Mouse (Mus musculus) forebrain, embryonic 10.5 days (tissue): Measurements from ENCODE around the gene Slc37a1. TPM values are rescaled to one million over a fixed set of nuclear protein-coding genes. Genes with fewer than 3 reads are reported as not detected.
A peak's percentile ranks its signal among the peaks of the same experiment; 100 is the strongest.

ENCODE experiments used
- DNase-seq: peaks from one replicate; pipeline ENCODE4 v3.0.0-alpha.2; 2017; ENCODE audit warnings: low spot score; ENCODE audit errors: extremely low spot score
- H3K27ac ChIP-seq: fragments of 300-500 bp; sonication (generic); 2 replicates; pipeline ENCODE4 v1.5.1; 2016; ENCODE audit warnings: mild to moderate bottlenecking
- H3K27me3 ChIP-seq: fragments of 300-500 bp; sonication (generic); 2 replicates; pipeline ENCODE4 v1.6.1; 2016; ENCODE audit warnings: mild to moderate bottlenecking; ENCODE audit not compliant: poor library complexity, severe bottlenecking
- H3K36me3 ChIP-seq: fragments of 300-500 bp; sonication (generic); replicated peaks from 2 replicates; pipeline ENCODE4 v1.6.1; 2016; ENCODE audit warnings: mild to moderate bottlenecking, moderate library complexity
- H3K4me1 ChIP-seq: fragments of 300-500 bp; sonication (generic); 2 replicates; pipeline ENCODE4 v1.6.1; 2016
- H3K4me3 ChIP-seq: fragments of 300-500 bp; sonication (generic); 2 replicates; pipeline ENCODE4 v1.5.1; 2016; ENCODE audit warnings: mild to moderate bottlenecking, moderate library complexity
- H3K9me3 ChIP-seq: fragments of 300-500 bp; sonication (generic); 2 replicates; pipeline ENCODE4 v1.6.1; 2016; ENCODE audit warnings: mild to moderate bottlenecking, moderate library complexity
- WGBS: fragments of 180-500 bp; shearing (Covaris S2); methylation state at CpG from one replicate; pipeline ENCODE4 v1.1.7; 2016; 5-methylcytosine and 5-hydroxymethylcytosine counted together
- polyA plus RNA-seq: library from polyadenylated mRNA; unstranded; fragments of >200 nt; fragmentation: Nextera tagmentation; extraction: Ambion mirVana; gene quantifications from 2 replicates; pipeline ENCODE4 v1.2.1, GENCODE M21; 2016

Gene Slc37a1
- 4.5 and 6.7 TPM in 2 replicates for polyA plus RNA-seq

- no peak within 1 kb of the TSS for H3K27ac ChIP-seq
- no peak for DNase-seq
- H3K36me3 ChIP-seq = no peaks in the 10 kb centered on the region
- H3K9me3 ChIP-seq = no peaks in the 10 kb centered on the region
- H3K4me3 ChIP-seq = no peak within 1 kb of the TSS
- no peaks in the 10 kb centered on the region for H3K27me3 ChIP-seq
- WGBS = 97% methylated on average over 1 of the region's 1 CpGs
- H3K4me1 ChIP-seq = peaks cover 24% of the 10 kb centered on the region
These were observed at the start of gene Slc37a1 for GRCm38 (mm10) chr17:31286492-31286891. TSS of gene Slc37a1 (plus strand) at chr17:31286792.

GRCm38 (mm10) chr17:31238234-31239020 is 48.2 kb upstream of the Slc37a1 start:
- Histone ChIP-seq H3K4me1 (no peaks in the 10 kb centered on the region), H3K27me3 (no peaks in the 10 kb centered on the region), H3K4me3 (no peak overlapping the region), H3K27ac (no peak overlapping the region), H3K9me3 (no peaks in the 10 kb centered on the region), H3K36me3 (no peaks in the 10 kb centered on the region)
- WGBS = 79% methylated on average over 7 of the region's 7 CpGs
- no peak for DNase-seq

- no peak for DNase-seq
- H3K4me3 ChIP-seq = no peak overlapping the region
- WGBS = 89% methylated on average over 8 of the region's 8 CpGs
These were observed 45.4 kb upstream of the Slc37a1 start for GRCm38 (mm10) chr17:31241156-31241555.

DNA sequence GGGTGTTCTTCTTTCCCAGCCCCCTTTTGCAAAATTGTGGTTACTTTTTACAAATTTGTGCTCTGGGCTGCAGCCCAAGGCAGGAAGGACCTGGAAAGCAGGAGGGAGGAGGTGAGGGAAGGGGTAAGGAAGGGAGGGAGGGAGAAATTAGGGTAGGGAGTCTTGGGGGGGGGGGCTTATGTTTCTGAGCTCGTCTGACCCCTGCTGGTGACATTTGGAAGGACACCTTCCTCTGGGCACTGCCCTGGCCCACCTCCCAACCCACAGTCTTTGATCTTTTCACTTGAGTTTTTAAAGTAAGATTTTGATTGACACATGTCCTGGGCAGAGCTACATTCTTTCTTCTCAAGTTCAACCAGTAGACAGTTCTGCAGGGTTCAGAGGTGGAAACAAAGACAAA is 43.8 kb upstream of the Slc37a1 start:
- no peak for DNase-seq
- 0% methylated on average over 1 of the region's 1 CpGs for WGBS

More at GRCm38 (mm10) chr17:31241156-31241555, 45.4 kb upstream of the Slc37a1 start:
- Histone ChIP-seq H3K9me3 (peaks cover 3% of the 10 kb centered on the region; the same call in 1 of the 2 replicates), H3K4me1 (no peaks in the 10 kb centered on the region), H3K27ac (no peak overlapping the region), H3K36me3 (no peaks in the 10 kb centered on the region), H3K27me3 (no peaks in the 10 kb centered on the region)

GRCm38 (mm10) chr17:31245321-31245720 is 41.3 kb upstream of the Slc37a1 start:
- 84% methylated on average over 5 of the region's 5 CpGs for WGBS

More for the DNA sequence above, 43.8 kb upstream of the Slc37a1 start:
- H3K4me3 ChIP-seq = no peak overlapping the region
- peaks cover 3% of the 10 kb centered on the region; the same call in 1 of the 2 replicates for H3K9me3 ChIP-seq
- H3K27me3 ChIP-seq = no peaks in the 10 kb centered on the region
- H3K4me1 ChIP-seq = 0 out of 2 replicates have a peak, but pooled peaks cover 3% of the 10 kb centered on the region
- H3K27ac ChIP-seq = no peak overlapping the region
- no peaks in the 10 kb centered on the region for H3K36me3 ChIP-seq

GRCm38 (mm10) chr17:31247144-31247543 is 39.4 kb upstream of the Slc37a1 start:
- H3K27ac ChIP-seq = no peak overlapping the region
- H3K36me3 ChIP-seq = no peaks in the 10 kb centered on the region
- H3K9me3 ChIP-seq = peaks cover 3% of the 10 kb centered on the region; the same call in 1 of the 2 replicates
- no peak overlapping the region for H3K4me3 ChIP-seq
- H3K4me1 ChIP-seq = 0 out of 2 replicates have a peak, but pooled peaks cover 3% of the 10 kb centered on the region
- H3K27me3 ChIP-seq = no peaks in the 10 kb centered on the region
- 40% methylated on average over 5 of the region's 5 CpGs for WGBS
- no peak for DNase-seq

More at GRCm38 (mm10) chr17:31245321-31245720, 41.3 kb upstream of the Slc37a1 start:
- no peaks in the 10 kb centered on the region for H3K27me3 ChIP-seq
- 0 out of 2 replicates have a peak, but pooled peaks cover 3% of the 10 kb centered on the region for H3K4me1 ChIP-seq
- H3K36me3 ChIP-seq = no peaks in the 10 kb centered on the region
- H3K9me3 ChIP-seq = peaks cover 3% of the 10 kb centered on the region; the same call in 1 of the 2 replicates
- no peak overlapping the region for H3K27ac ChIP-seq
- H3K4me3 ChIP-seq = no peak overlapping the region
- no peak for DNase-seq

DNA sequence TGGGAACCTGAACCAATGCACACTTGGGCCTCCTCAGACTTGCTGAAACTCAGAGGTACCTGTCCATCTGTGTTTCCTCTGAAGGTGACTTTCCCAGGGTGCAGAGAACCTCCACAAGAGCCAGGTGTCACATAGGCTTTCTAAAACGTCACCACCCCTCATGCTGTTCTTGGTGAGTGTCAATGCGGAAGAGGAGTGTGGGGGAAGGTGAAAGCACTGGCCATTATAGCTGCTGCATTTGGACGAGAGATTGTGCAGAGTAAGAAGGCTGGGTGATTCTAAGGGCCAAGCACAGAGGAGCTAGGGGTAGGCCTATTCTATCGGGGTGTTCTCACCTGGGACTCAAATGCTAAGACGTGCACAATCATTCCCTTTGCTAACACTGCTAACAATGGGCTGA is 32.6 kb upstream of the Slc37a1 start:
- peaks cover 10% of the 10 kb centered on the region; the same call in 1 of the 2 replicates for H3K4me1 ChIP-seq
- 68% methylated on average over 5 of the region's 5 CpGs for WGBS
- no peak for DNase-seq
- no peak overlapping the region for H3K27ac ChIP-seq
- H3K4me3 ChIP-seq = no peak overlapping the region
- H3K9me3 ChIP-seq = no peaks in the 10 kb centered on the region
- H3K27me3 ChIP-seq = no peaks in the 10 kb centered on the region; the same call in 1 of the 2 replicates
- H3K36me3 ChIP-seq = no peaks in the 10 kb centered on the region

GRCm38 (mm10) chr17:31254463-31254931 is 32.1 kb upstream of the Slc37a1 start:
- Histone ChIP-seq H3K27me3 (no peaks in the 10 kb centered on the region; the same call in 1 of the 2 replicates), H3K4me1 (peaks cover 10% of the 10 kb centered on the region; the same call in 1 of the 2 replicates), H3K9me3 (no peaks in the 10 kb centered on the region), H3K4me3 (no peak overlapping the region), H3K36me3 (no peaks in the 10 kb centered on the region), H3K27ac (0 out of 2 replicates have a peak overlapping the region, but pooled peaks have one; percentile 17)
- 11% methylated on average over 9 of the region's 9 CpGs for WGBS
- peak; percentile 59 for DNase-seq

DNA sequence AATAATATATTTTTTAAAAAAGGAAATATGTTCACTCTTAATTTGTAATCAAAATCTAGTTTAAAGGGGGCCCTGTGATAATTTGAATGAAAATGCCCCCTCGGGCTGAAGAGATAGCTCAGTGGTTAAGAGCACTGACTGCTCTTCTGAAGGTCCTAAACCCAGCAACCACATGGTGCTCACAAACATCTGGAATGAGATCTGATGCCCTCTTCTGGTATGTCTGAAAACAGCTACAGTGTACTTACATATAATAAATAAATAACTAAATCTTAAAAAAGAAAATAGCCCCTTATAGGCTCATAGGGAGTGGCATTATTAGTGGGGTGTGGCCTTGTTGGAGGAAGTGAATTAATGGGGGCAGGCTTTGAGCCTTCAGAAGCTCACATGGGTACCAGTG is 29.4 kb upstream of the Slc37a1 start:
- Histone ChIP-seq H3K27me3 (no peaks in the 10 kb centered on the region; the same call in 1 of the 2 replicates), H3K4me1 (peaks cover 10% of the 10 kb centered on the region; the same call in 1 of the 2 replicates), H3K27ac (no peak overlapping the region), H3K9me3 (no peaks in the 10 kb centered on the region), H3K4me3 (no peak overlapping the region), H3K36me3 (no peaks in the 10 kb centered on the region)
- WGBS = 95% methylated on average over 1 of the region's 1 CpGs
- DNase-seq = no peak

- WGBS = 94% methylated on average over 12 of the region's 12 CpGs
- no peaks in the 10 kb centered on the region for H3K36me3 ChIP-seq
- no peak for DNase-seq
- no peaks in the 10 kb centered on the region for H3K9me3 ChIP-seq
- H3K4me3 ChIP-seq = no peak overlapping the region
- no peaks in the 10 kb centered on the region for H3K27me3 ChIP-seq
- H3K27ac ChIP-seq = no peak overlapping the region
- H3K4me1 ChIP-seq = peaks cover 10% of the 10 kb centered on the region; the same call in 1 of the 2 replicates
These were observed 28.7 kb upstream of the Slc37a1 start for GRCm38 (mm10) chr17:31257898-31258297.

GRCm38 (mm10) chr17:31258310-31258865 is 28.2 kb upstream of the Slc37a1 start:
- WGBS = 85% methylated on average over 9 of the region's 9 CpGs
- no peaks in the 10 kb centered on the region for H3K36me3 ChIP-seq
- no peak for DNase-seq
- no peaks in the 10 kb centered on the region for H3K27me3 ChIP-seq
- H3K27ac ChIP-seq = no peak overlapping the region
- no peaks in the 10 kb centered on the region for H3K9me3 ChIP-seq
- no peak overlapping the region for H3K4me3 ChIP-seq
- H3K4me1 ChIP-seq = peaks cover 10% of the 10 kb centered on the region; the same call in 1 of the 2 replicates

- Histone ChIP-seq H3K27ac (no peak overlapping the region), H3K4me3 (no peak overlapping the region), H3K36me3 (no peaks in the 10 kb centered on the region), H3K9me3 (no peaks in the 10 kb centered on the region), H3K4me1 (peaks cover 7% of the 10 kb centered on the region; the same call in 1 of the 2 replicates), H3K27me3 (no peaks in the 10 kb centered on the region)
- 86% methylated on average over 4 of the region's 4 CpGs for WGBS
- DNase-seq = no peak
These were observed 27.4 kb upstream of the Slc37a1 start for GRCm38 (mm10) chr17:31259145-31259544.
